ENCODE assay signal across 11 mouse cellular contexts in the genomic region with DNA sequence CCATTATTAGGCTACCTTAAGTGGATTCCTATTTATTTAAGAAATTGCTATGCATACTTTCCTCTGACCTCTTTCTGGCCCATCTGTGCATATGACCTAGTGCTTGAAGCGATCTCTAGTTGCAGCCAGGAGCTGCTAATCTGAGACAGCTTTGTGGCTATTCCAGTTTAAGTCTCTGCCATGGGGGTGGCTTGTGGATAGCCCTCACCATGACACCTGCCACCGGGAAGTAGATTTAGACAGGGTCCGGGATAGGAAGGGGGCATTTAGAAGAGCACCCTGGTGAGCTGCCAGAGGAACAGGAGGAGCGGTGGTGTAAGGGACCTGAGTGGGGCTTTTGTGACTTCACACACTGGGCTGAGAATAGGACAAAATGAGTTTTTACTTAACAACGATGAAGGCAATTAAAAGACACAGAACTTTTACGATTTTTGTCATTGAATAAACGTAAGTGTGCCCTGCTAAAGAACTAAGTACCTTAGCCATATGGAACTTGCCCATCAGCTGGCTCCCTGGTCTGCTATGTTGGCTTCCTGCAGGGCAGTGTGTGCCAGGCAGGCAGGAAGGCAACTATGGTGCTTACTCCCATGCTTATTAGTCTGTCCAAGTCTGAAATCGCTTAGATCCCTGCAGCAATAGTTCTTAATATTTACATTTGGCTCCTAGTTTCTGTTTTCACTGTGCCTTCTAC.
DNase-seq lines count a peak whose midpoint lies in the region; ATAC-seq and TF ChIP-seq lines count a peak whose summit lies in the region.
"Had no signal": no experiment of that assay in that cellular context is flagged by ENCODE, and none has a peak within 500 bp of the region (broad histone marks: within the 10 kb centered on the region; RNA-seq: fewer than 3 reads in every experiment).

No protein-coding gene starts in this region.

- no peak for TF ChIP-seq EP300 in liver, postnatal 0 days (IDR thresholded peaks at IDR 0.05; ENCODE audit: low read depth)

- H3K9me3 ChIP-seq in midbrain, embryonic 15.5 days, result no peaks in the 10 kb centered on the region
- no peaks in the 10 kb centered on the region for H3K9me3 ChIP-seq in midbrain, embryonic 11.5 days (ENCODE audit: control insufficient read depth, low read length)
- H3K9me3 ChIP-seq in liver, postnatal 0 days (ENCODE audit: low read length), result no peaks in the 10 kb centered on the region
- H3K9me3 ChIP-seq: limb, embryonic 13.5 days had no signal

- 0 out of 2 replicates have a peak, but pooled peaks have one; percentile 43 for ATAC-seq in midbrain, embryonic 15.5 days (replicated peaks)
- ATAC-seq in midbrain, embryonic 11.5 days (ENCODE audit: low FRiP score), result no peak
- ATAC-seq in liver, postnatal 0 days, result no peak

- peak; percentile 45 for DNase-seq in gastrocnemius, adult 2 months
- no peak for DNase-seq in gastrocnemius, adult 8-10 months (ENCODE audit: low spot score in 2 of 2)
- no peak for DNase-seq in midbrain, embryonic 11.5 days (ENCODE audit: low spot score, missing footprints)
- peak; percentile 66 for DNase-seq in cerebellum, adult 9-11 months
- DNase-seq in liver, postnatal 0 days, result no peak
- no peak for DNase-seq in kidney, postnatal 25 days
- no peak for DNase-seq in gastrocnemius, postnatal 14 days
- DNase-seq: kidney, postnatal 10 days had no signal

- no peaks in the 10 kb centered on the region for H3K36me3 ChIP-seq in midbrain, embryonic 15.5 days (replicated peaks)
- no peaks in the 10 kb centered on the region for H3K36me3 ChIP-seq in midbrain, embryonic 11.5 days (ENCODE audit: control insufficient read depth, insufficient read depth, low read length)
- 0 out of 2 replicates have a peak, but pooled peaks cover 4% of the 10 kb centered on the region for H3K36me3 ChIP-seq in liver, postnatal 0 days (replicated peaks; ENCODE audit: insufficient read depth, low read length)
- H3K36me3 ChIP-seq: limb, embryonic 13.5 days had no signal

- peak overlapping the region; percentile 55 for H3K4me3 ChIP-seq in gastrocnemius, adult 2 months
- H3K4me3 ChIP-seq in midbrain, embryonic 15.5 days, result no peak overlapping the region
- H3K4me3 ChIP-seq in midbrain, embryonic 11.5 days (ENCODE audit: low read depth, low read length), result no peak overlapping the region
- H3K4me3 ChIP-seq in liver, postnatal 0 days (ENCODE audit: low read depth, low read length), result no peak overlapping the region
- H3K4me3 ChIP-seq: limb, embryonic 13.5 days; myocyte had no signal

- 74% methylated on average over 8 of the region's 8 CpGs for WGBS in midbrain, embryonic 15.5 days
- 76% methylated on average over 8 of the region's 8 CpGs for WGBS in midbrain, embryonic 11.5 days
- 81% methylated on average over 8 of the region's 8 CpGs for WGBS in liver, postnatal 0 days (ENCODE audit: insufficient replicate concordance)

- intact Hi-C loops in gastrocnemius, adult 2 months (cut with DNase I), result loop anchor here (10.0 kb wide), 1 partner anchor 564 kb away; no protein-coding TSS in a partner anchor
- intact Hi-C loops in gastrocnemius, postnatal 14 days (cut with DNase I; ENCODE audit: low total_unique reads), result loop anchor here (10.0 kb wide), 1 partner anchor 64 kb away; no protein-coding TSS in a partner anchor

- no peak for TF ChIP-seq CTCF in gastrocnemius, adult 2 months (IDR thresholded peaks at IDR 0.05)
- TF ChIP-seq CTCF in liver, postnatal 0 days (IDR thresholded peaks at IDR 0.05; ENCODE audit: low read depth), result no peak

- H3K9ac ChIP-seq in midbrain, embryonic 15.5 days, result no peak overlapping the region
- H3K9ac ChIP-seq in midbrain, embryonic 11.5 days (ENCODE audit: low read length), result no peak overlapping the region
- no peak overlapping the region for H3K9ac ChIP-seq in liver, postnatal 0 days (replicated peaks)
- H3K9ac ChIP-seq: limb, embryonic 13.5 days had no signal

- H3K27me3 ChIP-seq in midbrain, embryonic 15.5 days (replicated peaks), result no peaks in the 10 kb centered on the region
- H3K27me3 ChIP-seq in midbrain, embryonic 11.5 days (ENCODE audit: control insufficient read depth, insufficient read depth, low read length), result no peaks in the 10 kb centered on the region
- H3K27me3 ChIP-seq in liver, postnatal 0 days (ENCODE audit: insufficient read depth, low read length), result no peaks in the 10 kb centered on the region
- H3K27me3 ChIP-seq: limb, embryonic 13.5 days had no signal

- peak overlapping the region; percentile 76 for H3K27ac ChIP-seq in gastrocnemius, adult 2 months
- H3K27ac ChIP-seq in midbrain, embryonic 15.5 days, result no peak overlapping the region
- H3K27ac ChIP-seq in midbrain, embryonic 11.5 days (ENCODE audit: low read depth, low read length), result no peak overlapping the region
- H3K27ac ChIP-seq in liver, postnatal 0 days (ENCODE audit: low read depth), result peak overlapping the region; percentile 22; the same call in 1 of the 2 replicates
- H3K27ac ChIP-seq: limb, embryonic 13.5 days had no signal

- H3K4me1 ChIP-seq in midbrain, embryonic 15.5 days, result peaks cover 6% of the 10 kb centered on the region; the same call in 1 of the 2 replicates
- no peaks in the 10 kb centered on the region for H3K4me1 ChIP-seq in midbrain, embryonic 11.5 days (ENCODE audit: control insufficient read depth, insufficient read depth, low read length)
- H3K4me1 ChIP-seq in liver, postnatal 0 days (ENCODE audit: insufficient read depth), result peaks cover 5% of the 10 kb centered on the region; the same call in 1 of the 2 replicates

- H3K4me2 ChIP-seq in midbrain, embryonic 15.5 days, result no peak overlapping the region
- no peak overlapping the region for H3K4me2 ChIP-seq in midbrain, embryonic 11.5 days
- H3K4me2 ChIP-seq in liver, postnatal 0 days (ENCODE audit: low read depth, low read length), result no peak overlapping the region
- H3K4me2 ChIP-seq: limb, embryonic 13.5 days had no signal

Comparison
In these comparisons a context has a peak if more than half of its experiments do, and no peak if none do; other contexts are left out.
1. DNase-seq: peak in gastrocnemius, adult 2 months (single experiment) and cerebellum, adult 9-11 months (single experiment); none in gastrocnemius, adult 8-10 months (0 of 2), midbrain, embryonic 11.5 days (single experiment), liver, postnatal 0 days (single experiment), kidney, postnatal 25 days (0 of 2) and gastrocnemius, postnatal 14 days (single experiment).
2. H3K27ac ChIP-seq: peak in gastrocnemius, adult 2 months (single experiment) and liver, postnatal 0 days (single experiment); none in midbrain, embryonic 15.5 days (single experiment) and midbrain, embryonic 11.5 days (single experiment).